Mouse (Mus musculus) retina, embryonic 14.5 days (tissue): Measurements from ENCODE around the gene Lrrc4.

Experiments
- DNase-seq: peaks from one replicate; pipeline ENCODE4 v3.0.0-alpha.2; 2015; ENCODE audit warnings: low spot score

The Lrrc4 gene

GRCm38 (mm10) chr6:28831011-28831853, at the start of gene Lrrc4:
Lrrc4 (minus strand) TSS chr6:28831747.
- no peak for DNase-seq

GRCm38 (mm10) chr6:28880909-28881308, 49.4 kb upstream of the Lrrc4 start:
- no peak for DNase-seq

- no peak for DNase-seq
These were observed 47.8 kb upstream of the Lrrc4 start for GRCm38 (mm10) chr6:28879315-28879714.

GRCm38 (mm10) chr6:28877945-28878666, 46.6 kb upstream of the Lrrc4 start:
- DNase-seq: peak; percentile 69

GRCm38 (mm10) chr6:28876492-28876891, 44.9 kb upstream of the Lrrc4 start:
- DNase-seq: no peak

- no peak for DNase-seq
These were observed 43.8 kb upstream of the Lrrc4 start for GRCm38 (mm10) chr6:28875333-28875732.

GRCm38 (mm10) chr6:28874759-28875158, 43.2 kb upstream of the Lrrc4 start:
- DNase-seq: no peak

- no peak for DNase-seq
These were observed 42.5 kb upstream of the Lrrc4 start for GRCm38 (mm10) chr6:28874053-28874452.

- no peak for DNase-seq
These were observed 40.9 kb upstream of the Lrrc4 start for GRCm38 (mm10) chr6:28872421-28872795.

GRCm38 (mm10) chr6:28871725-28872420, 40.3 kb upstream of the Lrrc4 start:
- no peak for DNase-seq

GRCm38 (mm10) chr6:28867516-28868251, 36.1 kb upstream of the Lrrc4 start:
- DNase-seq: no peak

GRCm38 (mm10) chr6:28866206-28866605, 34.7 kb upstream of the Lrrc4 start:
- DNase-seq: no peak

- peak; percentile 54 for DNase-seq
These were observed 33.6 kb upstream of the Lrrc4 start for GRCm38 (mm10) chr6:28865112-28865511.

GRCm38 (mm10) chr6:28864684-28865083, 33.1 kb upstream of the Lrrc4 start:
- peak; percentile 37 for DNase-seq

- DNase-seq: peak; percentile 48
These were observed 30.8 kb upstream of the Lrrc4 start for GRCm38 (mm10) chr6:28862304-28862703.

GRCm38 (mm10) chr6:28860922-28861321, 29.4 kb upstream of the Lrrc4 start:
- DNase-seq: no peak

- DNase-seq: no peak
These were observed 28.9 kb upstream of the Lrrc4 start for GRCm38 (mm10) chr6:28860450-28860849.

GRCm38 (mm10) chr6:28859094-28859493, 27.5 kb upstream of the Lrrc4 start:
- no peak for DNase-seq

- no peak for DNase-seq
These were observed 25.9 kb upstream of the Lrrc4 start for GRCm38 (mm10) chr6:28857198-28858180.

GRCm38 (mm10) chr6:28856789-28857188, 25.2 kb upstream of the Lrrc4 start:
- DNase-seq: no peak

- peak; percentile 47 for DNase-seq
These were observed 23.9 kb upstream of the Lrrc4 start for GRCm38 (mm10) chr6:28855442-28855841.
